Mouse (Mus musculus): ENCODE measurements around the gene Shmt2.

Gene Shmt2

DNA sequence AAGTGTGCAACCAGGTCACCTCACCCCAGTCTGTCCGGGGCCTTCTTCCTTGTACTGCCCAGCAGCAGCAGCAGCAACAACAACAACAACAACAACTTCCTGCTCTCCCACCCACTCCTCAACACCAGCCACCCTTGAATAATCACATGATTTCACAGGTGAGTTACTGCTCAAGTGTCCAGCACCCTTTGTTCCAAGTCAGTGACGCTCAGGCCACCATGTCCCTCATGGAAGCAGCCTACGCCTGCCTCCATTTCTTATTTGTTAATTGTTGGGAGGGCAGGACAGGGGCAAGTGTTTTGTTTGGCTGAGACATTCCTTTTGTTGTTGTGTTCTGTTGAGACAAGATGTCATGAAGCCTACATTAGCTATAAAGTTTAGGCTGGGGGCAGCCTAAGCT is 45.7 kb downstream of the Shmt2 start:
- DNase-seq (ENCODE audit: low spot score): no peak

DNA sequence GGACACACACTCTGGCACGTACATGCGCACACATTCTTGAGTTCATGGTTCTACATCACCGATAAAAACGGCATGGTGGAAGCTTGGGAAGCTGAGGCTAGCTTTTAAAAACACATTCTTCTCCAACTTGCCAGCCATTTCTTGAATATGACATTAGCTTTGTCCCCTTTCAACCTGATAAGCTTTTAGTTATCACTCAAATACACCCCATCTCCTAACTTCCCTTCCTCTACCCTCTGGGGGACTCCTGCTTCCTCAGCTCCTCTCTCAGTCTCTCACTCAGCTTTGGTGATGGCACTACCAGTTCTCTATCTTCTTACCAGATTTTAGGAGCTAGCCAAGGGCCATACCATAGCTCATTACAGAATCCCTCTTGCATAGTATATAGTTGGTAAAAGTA is 47.1 kb downstream of the Shmt2 start:
- no peak for DNase-seq (ENCODE audit: low spot score)

DNA sequence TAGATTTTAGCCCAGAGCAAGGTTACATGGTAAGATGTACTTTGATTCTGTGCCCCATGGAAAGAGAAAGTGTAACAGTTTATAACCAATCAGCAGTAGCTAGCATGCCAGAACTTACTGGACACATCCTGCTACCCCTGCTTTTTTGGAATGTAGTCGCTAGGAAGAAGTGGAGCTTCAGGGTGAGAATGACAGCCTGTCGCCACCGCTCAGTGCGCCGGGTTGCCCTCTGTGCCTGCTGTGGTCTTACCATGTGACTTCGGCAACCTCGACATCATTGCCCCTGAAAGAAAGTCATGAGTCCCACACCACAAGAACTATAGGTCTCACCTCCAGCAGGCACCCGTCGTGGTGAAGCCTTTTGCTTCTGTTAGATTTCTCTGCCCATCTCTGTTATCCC is 49.5 kb downstream of the Shmt2 start:
- DNase-seq (ENCODE audit: low spot score): no peak

DNA sequence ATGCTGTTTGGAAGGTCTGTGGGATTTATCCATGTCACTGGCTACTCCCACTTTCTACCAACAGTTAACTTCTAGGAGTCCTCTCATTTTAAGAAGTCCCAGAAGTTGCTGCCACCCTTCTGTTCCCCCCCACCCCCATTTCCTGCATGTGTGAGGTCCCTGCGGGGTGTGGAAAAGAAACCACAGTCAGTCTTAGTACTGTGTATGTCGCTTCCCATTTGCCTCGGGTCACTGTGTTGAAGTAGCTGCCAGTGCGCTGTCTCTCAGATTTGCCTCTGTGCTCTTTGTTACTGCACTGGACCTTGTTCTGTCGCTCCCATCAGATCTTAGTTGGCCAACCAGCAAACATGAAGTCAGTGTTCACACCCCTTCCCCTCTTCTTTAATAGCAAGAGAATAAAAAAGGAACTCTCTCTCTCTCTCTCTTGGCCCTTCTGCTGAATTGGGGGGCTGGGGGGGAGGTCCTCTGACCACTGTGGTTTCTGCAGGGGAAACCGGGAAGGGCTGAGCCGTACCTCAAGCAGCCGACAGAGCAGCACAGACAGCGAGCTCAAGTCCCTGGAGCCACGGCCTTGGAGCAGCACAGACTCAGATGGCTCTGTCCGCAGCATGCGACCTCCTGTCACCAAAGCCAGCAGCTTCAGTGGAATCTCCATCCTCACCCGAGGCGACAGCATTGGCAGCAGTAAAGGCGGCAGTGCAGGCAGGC is 50.8 kb downstream of the Shmt2 start:
- no peak for DNase-seq (ENCODE audit: low spot score)

Measured in urinary bladder, postnatal 10 days (tissue).